Mouse (Mus musculus) G1E (cell line): Measurements from ENCODE around the gene Zglp1.

ENCODE experiments used
- CTCF ChIP-seq: IDR thresholded peaks from 2 replicates; pipeline ENCODE4 v1.5.1; 2012; ENCODE audit warnings: low read depth, low read length, inconsistent platforms, mixed read lengths
- GATA1 ChIP-seq: IDR thresholded peaks from 2 replicates; pipeline ENCODE4 v1.6.1; 2012; ENCODE audit warnings: borderline replicate concordance, low read length, inconsistent platforms, mixed read lengths
- GATA2 ChIP-seq: IDR thresholded peaks from 2 replicates; pipeline ENCODE4 v1.6.1; 2012; ENCODE audit warnings: low read depth, low read length, inconsistent platforms, borderline replicate concordance
- POLR2AphosphoS5 ChIP-seq: IDR thresholded peaks from 2 replicates; pipeline ENCODE4 v1.6.1; 2012; ENCODE audit warnings: low read depth, low read length, inconsistent platforms; ENCODE audit not compliant: insufficient replicate concordance
- TAL1 ChIP-seq: conservative IDR thresholded peaks from 2 replicates; pipeline ENCODE4 v1.6.1; 2012; ENCODE audit warnings: low read depth, low read length, inconsistent platforms, mixed read lengths

- TF ChIP-seq CTCF = no peak
- TF ChIP-seq TAL1 = no peak
- TF ChIP-seq GATA1 = no peak
- TF ChIP-seq POLR2AphosphoS5 = no peak
- TF ChIP-seq GATA2 = no peak
Observed at GRCm38 (mm10) chr9:21032491-21032890, 34.4 kb downstream of the Zglp1 start.
